In genomic region chr8:100515896-100516295, GRCm38 (mm10) we compare ENCODE assay signal across 15 mouse cellular contexts.
A peak's percentile ranks its signal among the peaks of the same experiment; 100 is the strongest.
DNase-seq lines count a peak whose midpoint lies in the region; ATAC-seq and TF ChIP-seq lines count a peak whose summit lies in the region.
"Had no signal": no experiment of that assay in that cellular context is flagged by ENCODE, and none has a peak within 500 bp of the region (broad histone marks: within the 10 kb centered on the region; RNA-seq: fewer than 3 reads in every experiment).

No protein-coding gene starts in this region.

- intact Hi-C loops in heart, postnatal 25 days (cut with DNase I), result no loop called here

- H3K4me1 ChIP-seq in hindbrain, embryonic 11.5 days (replicated peaks; ENCODE audit: control insufficient read depth, insufficient read depth, low read length), result no peaks in the 10 kb centered on the region
- H3K4me1 ChIP-seq in hindbrain, embryonic 10.5 days (replicated peaks), result no peaks in the 10 kb centered on the region
- no peaks in the 10 kb centered on the region for H3K4me1 ChIP-seq in embryonic facial prominence, embryonic 14.5 days (ENCODE audit: control insufficient read depth, insufficient read depth, low read length)
- no peaks in the 10 kb centered on the region for H3K4me1 ChIP-seq in forebrain, postnatal 0 days (ENCODE audit: insufficient read depth)
- H3K4me1 ChIP-seq in midbrain, embryonic 16.5 days (ENCODE audit: control insufficient read depth, insufficient read depth, low read length), result no peaks in the 10 kb centered on the region
- H3K4me1 ChIP-seq: liver, embryonic 13.5 days; stomach, embryonic 15.5 days had no signal

- H3K4me2 ChIP-seq in hindbrain, embryonic 11.5 days (replicated peaks; ENCODE audit: low read depth, low read length), result no peak overlapping the region
- no peak overlapping the region for H3K4me2 ChIP-seq in embryonic facial prominence, embryonic 14.5 days (ENCODE audit: low read depth, low read length)
- H3K4me2 ChIP-seq in forebrain, postnatal 0 days (ENCODE audit: low read depth), result no peak overlapping the region
- no peak overlapping the region for H3K4me2 ChIP-seq in midbrain, embryonic 16.5 days (ENCODE audit: low read length)
- H3K4me2 ChIP-seq: heart, embryonic 11.5 days; liver, embryonic 13.5 days; stomach, embryonic 15.5 days had no signal

- H3K4me3 ChIP-seq in hindbrain, embryonic 11.5 days (ENCODE audit: low read depth, low read length), result no peak overlapping the region
- no peak overlapping the region for H3K4me3 ChIP-seq in hindbrain, embryonic 10.5 days
- H3K4me3 ChIP-seq in embryonic facial prominence, embryonic 14.5 days (ENCODE audit: low read depth, low read length), result no peak overlapping the region
- no peak overlapping the region for H3K4me3 ChIP-seq in forebrain, postnatal 0 days (ENCODE audit: low read depth, low read length)
- no peak overlapping the region for H3K4me3 ChIP-seq in midbrain, embryonic 16.5 days (ENCODE audit: low read depth, low read length)
- H3K4me3 ChIP-seq: liver, embryonic 13.5 days; stomach, embryonic 15.5 days had no signal

- 14% methylated on average over 1 of the region's 1 CpGs for WGBS in hindbrain, embryonic 11.5 days
- 25% methylated on average over 1 of the region's 1 CpGs for WGBS in hindbrain, embryonic 10.5 days
- 38% methylated on average over 1 of the region's 1 CpGs for WGBS in embryonic facial prominence, embryonic 14.5 days
- WGBS in forebrain, postnatal 0 days, result 2% methylated on average over 1 of the region's 1 CpGs
- WGBS in midbrain, embryonic 16.5 days, result 10% methylated on average over 1 of the region's 1 CpGs

- peak; percentile 95 for ATAC-seq in hindbrain, embryonic 11.5 days (ENCODE audit: low FRiP score)
- no peak for ATAC-seq in embryonic facial prominence, embryonic 14.5 days (ENCODE audit: low read depth)
- ATAC-seq in forebrain, postnatal 0 days, result peak; percentile 94
- ATAC-seq in midbrain, embryonic 16.5 days, result peak; percentile 85
- ATAC-seq: CD4-positive, CD25-positive, alpha-beta regulatory T cell, adult 4 months had no signal

- TF ChIP-seq CTCF in forebrain, postnatal 0 days (IDR thresholded peaks at IDR 0.05; ENCODE audit: low read depth), result no peak

- peak; percentile 38 for DNase-seq in hindbrain, embryonic 11.5 days (ENCODE audit: low spot score)
- DNase-seq in hindbrain, embryonic 10.5 days (ENCODE audit: low spot score), result no peak
- peak; percentile 11 for DNase-seq in embryonic facial prominence, embryonic 14.5 days (ENCODE audit: low spot score)
- DNase-seq in forebrain, postnatal 0 days, result peak; percentile 65
- DNase-seq in urinary bladder, adult 18-20 months (ENCODE audit: low spot score in 2 of 2), result no peak
- no peak for DNase-seq in heart, postnatal 25 days (ENCODE audit: low spot score)
- DNase-seq in natural killer cell, adult 2 months (ENCODE audit: low spot score in 2 of 2), result no peak
- DNase-seq: adrenal gland, adult 8-10 months; kidney, postnatal 4 days; liver, embryonic 13.5 days; lung, postnatal 36 days had no signal

- H3K9ac ChIP-seq in hindbrain, embryonic 11.5 days (ENCODE audit: low read depth, low read length), result no peak overlapping the region
- no peak overlapping the region for H3K9ac ChIP-seq in embryonic facial prominence, embryonic 14.5 days (ENCODE audit: low read depth, low read length)
- no peak overlapping the region for H3K9ac ChIP-seq in forebrain, postnatal 0 days
- H3K9ac ChIP-seq in midbrain, embryonic 16.5 days (ENCODE audit: low read depth, low read length), result no peak overlapping the region
- H3K9ac ChIP-seq: liver, embryonic 13.5 days; stomach, embryonic 15.5 days had no signal

- no peaks in the 10 kb centered on the region for H3K9me3 ChIP-seq in hindbrain, embryonic 11.5 days (ENCODE audit: control insufficient read depth, low read length)
- no peaks in the 10 kb centered on the region for H3K9me3 ChIP-seq in hindbrain, embryonic 10.5 days
- no peaks in the 10 kb centered on the region for H3K9me3 ChIP-seq in embryonic facial prominence, embryonic 14.5 days (ENCODE audit: control insufficient read depth, low read length)
- no peaks in the 10 kb centered on the region for H3K9me3 ChIP-seq in forebrain, postnatal 0 days (ENCODE audit: low read length)
- H3K9me3 ChIP-seq in midbrain, embryonic 16.5 days (replicated peaks; ENCODE audit: control insufficient read depth, low read length, poor library complexity, severe bottlenecking), result no peaks in the 10 kb centered on the region
- H3K9me3 ChIP-seq: stomach, embryonic 15.5 days had no signal

- no peaks in the 10 kb centered on the region for H3K27me3 ChIP-seq in hindbrain, embryonic 11.5 days (ENCODE audit: control insufficient read depth, insufficient read depth, low read length)
- H3K27me3 ChIP-seq in hindbrain, embryonic 10.5 days (ENCODE audit: insufficient read depth, poor library complexity, severe bottlenecking), result no peaks in the 10 kb centered on the region
- no peaks in the 10 kb centered on the region for H3K27me3 ChIP-seq in embryonic facial prominence, embryonic 14.5 days (replicated peaks; ENCODE audit: control insufficient read depth, insufficient read depth, low read length)
- H3K27me3 ChIP-seq in forebrain, postnatal 0 days (ENCODE audit: insufficient read depth, low read length), result no peaks in the 10 kb centered on the region
- H3K27me3 ChIP-seq in midbrain, embryonic 16.5 days (ENCODE audit: control insufficient read depth, insufficient read depth, low read depth, low read length), result no peaks in the 10 kb centered on the region
- H3K27me3 ChIP-seq: liver, embryonic 13.5 days; stomach, embryonic 15.5 days had no signal

- no peaks in the 10 kb centered on the region for H3K36me3 ChIP-seq in hindbrain, embryonic 11.5 days (ENCODE audit: control insufficient read depth, insufficient read depth, low read length)
- H3K36me3 ChIP-seq in hindbrain, embryonic 10.5 days, result no peaks in the 10 kb centered on the region
- H3K36me3 ChIP-seq in embryonic facial prominence, embryonic 14.5 days (ENCODE audit: control insufficient read depth, insufficient read depth, low read length), result no peaks in the 10 kb centered on the region
- H3K36me3 ChIP-seq in forebrain, postnatal 0 days (ENCODE audit: insufficient read depth), result no peaks in the 10 kb centered on the region
- H3K36me3 ChIP-seq in midbrain, embryonic 16.5 days (ENCODE audit: control insufficient read depth, insufficient read depth, low read length), result no peaks in the 10 kb centered on the region
- H3K36me3 ChIP-seq: liver, embryonic 13.5 days; stomach, embryonic 15.5 days had no signal

- no peak overlapping the region for H3K27ac ChIP-seq in hindbrain, embryonic 11.5 days (ENCODE audit: low read depth, low read length)
- no peak overlapping the region for H3K27ac ChIP-seq in hindbrain, embryonic 10.5 days
- no peak overlapping the region for H3K27ac ChIP-seq in embryonic facial prominence, embryonic 14.5 days (replicated peaks; ENCODE audit: low read depth, low read length)
- H3K27ac ChIP-seq in forebrain, postnatal 0 days (ENCODE audit: low read depth, low read length), result no peak overlapping the region
- no peak overlapping the region for H3K27ac ChIP-seq in midbrain, embryonic 16.5 days (ENCODE audit: low read length)
- H3K27ac ChIP-seq: liver, embryonic 13.5 days; stomach, embryonic 15.5 days had no signal

Comparison
In these comparisons a context has a peak if more than half of its experiments do, and no peak if none do; other contexts are left out.
1. DNase-seq: peak in hindbrain, embryonic 11.5 days (single experiment), embryonic facial prominence, embryonic 14.5 days (single experiment) and forebrain, postnatal 0 days (single experiment); none in hindbrain, embryonic 10.5 days (single experiment), urinary bladder, adult 18-20 months (0 of 2), heart, postnatal 25 days (single experiment) and natural killer cell, adult 2 months (0 of 2).